Mouse (Mus musculus): ENCODE results near the gene Peli2.

Peli2 gene

DNA sequence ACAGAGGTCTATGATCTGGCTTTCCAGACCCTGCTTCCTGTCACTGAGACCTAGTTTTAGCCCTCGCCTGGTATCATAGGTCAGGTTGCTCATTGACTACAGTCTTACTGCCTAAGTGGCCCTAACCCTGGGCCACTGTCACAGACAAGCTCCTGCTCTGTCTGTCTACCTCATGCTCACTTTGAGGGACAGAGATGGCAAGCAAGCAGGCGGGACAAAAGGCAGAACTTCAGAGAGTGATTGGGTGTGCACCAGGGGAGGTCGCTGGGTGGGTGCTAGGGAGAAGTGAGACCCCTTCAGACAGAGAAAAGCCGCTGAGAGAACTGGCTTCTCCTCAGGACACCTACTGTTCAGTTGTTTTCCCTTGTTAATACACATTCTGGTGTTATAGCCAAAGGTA lies 6.3 kb downstream of the Peli2 start:
- DNase-seq: no peak

- no peak for DNase-seq
These were observed 7.1 kb downstream of the Peli2 start for GRCm38 (mm10) chr14:48127609-48128185.

- no peak for DNase-seq
These were observed 8.1 kb downstream of the Peli2 start for GRCm38 (mm10) chr14:48128701-48129100.

DNA sequence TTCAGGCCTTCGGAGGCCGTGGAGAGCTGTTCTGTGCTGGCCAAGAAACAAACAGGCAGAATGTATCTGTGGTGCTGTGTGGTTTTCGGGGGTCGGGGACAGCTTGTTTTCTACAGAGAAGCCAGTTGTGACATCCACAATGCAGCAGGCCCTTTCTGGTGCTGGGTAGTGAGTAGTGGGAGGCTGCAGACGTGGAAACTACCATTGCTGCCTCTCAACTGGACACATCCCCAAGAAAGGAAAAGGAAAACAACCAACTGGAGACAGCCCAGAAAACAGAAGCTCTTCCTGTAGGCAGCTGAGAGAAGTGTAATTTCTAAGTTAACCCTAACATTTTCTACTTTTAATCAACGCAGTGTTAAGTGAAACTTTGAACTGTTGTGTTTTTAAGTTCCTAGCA lies 9.4 kb downstream of the Peli2 start:
- DNase-seq: no peak

- DNase-seq: no peak
These were observed 10.3 kb downstream of the Peli2 start for GRCm38 (mm10) chr14:48130761-48131575.

GRCm38 (mm10) chr14:48131576-48131922 lies 10.9 kb downstream of the Peli2 start:
- DNase-seq: no peak

GRCm38 (mm10) chr14:48132241-48132640 lies 11.6 kb downstream of the Peli2 start:
- no peak for DNase-seq

DNA sequence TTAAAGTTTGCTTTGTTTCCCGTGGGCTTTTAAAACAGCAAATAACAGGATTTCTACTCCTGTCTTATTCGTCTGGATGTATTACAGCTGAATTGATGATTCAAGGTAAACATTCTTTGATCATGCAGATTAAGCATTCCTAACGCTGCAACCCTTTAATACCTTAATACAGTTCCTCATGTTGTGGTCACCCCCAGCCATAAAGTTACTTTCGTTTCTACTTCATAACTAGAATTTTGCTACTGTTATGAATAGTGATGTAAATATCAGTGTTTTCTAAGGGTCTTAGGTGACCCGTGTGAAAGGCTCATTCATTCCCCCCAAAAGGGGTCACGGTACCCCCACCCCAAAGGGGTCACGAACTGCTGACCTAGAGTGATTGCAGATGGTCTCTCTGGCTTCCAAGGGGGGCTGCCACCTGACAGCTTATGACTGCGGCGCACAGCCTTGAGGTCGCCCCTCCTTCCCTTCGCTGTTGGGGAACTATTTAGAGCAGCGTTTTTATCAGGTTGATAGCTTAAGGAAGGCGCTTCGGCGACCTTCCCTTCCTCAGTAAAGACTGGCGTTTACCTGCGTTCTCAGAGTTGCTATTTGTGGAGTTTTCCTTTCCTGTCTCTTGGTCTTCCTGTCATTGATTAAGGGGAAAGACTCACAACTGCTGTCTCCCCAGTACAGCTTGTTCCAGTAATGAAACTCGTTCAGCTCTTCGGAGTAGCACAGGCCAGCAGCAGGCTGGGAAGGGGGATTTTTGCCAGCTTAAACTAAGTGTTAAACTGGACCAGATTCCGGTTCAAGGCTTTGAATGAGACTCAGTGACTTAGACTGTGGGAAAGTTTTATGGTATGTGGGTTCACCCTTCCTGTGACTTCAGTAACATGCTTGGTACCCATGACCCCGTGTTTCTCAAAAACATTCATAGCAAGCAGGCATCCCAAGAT lies 12.5 kb downstream of the Peli2 start:
- DNase-seq: no peak

DNA sequence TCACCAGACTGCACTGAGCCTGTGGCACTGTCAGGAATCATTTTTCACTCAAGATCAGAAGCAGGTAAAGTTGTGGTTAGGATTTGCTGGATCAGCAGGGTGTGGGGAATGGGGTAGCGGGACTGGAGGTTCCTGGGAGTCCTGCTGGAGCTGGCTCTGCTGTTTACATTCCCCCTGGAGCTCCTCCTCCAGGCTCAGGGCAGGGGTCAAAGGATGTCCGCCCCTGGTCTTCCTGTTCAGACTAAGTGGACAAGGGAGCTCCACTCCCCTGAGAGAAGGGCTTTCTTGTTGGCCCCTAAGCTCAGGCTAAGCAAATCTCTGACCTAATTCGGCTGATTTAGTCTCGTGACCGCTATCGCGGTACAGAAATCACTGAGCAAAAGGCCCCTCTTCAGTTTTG lies 13.7 kb downstream of the Peli2 start:
- DNase-seq: no peak

DNA sequence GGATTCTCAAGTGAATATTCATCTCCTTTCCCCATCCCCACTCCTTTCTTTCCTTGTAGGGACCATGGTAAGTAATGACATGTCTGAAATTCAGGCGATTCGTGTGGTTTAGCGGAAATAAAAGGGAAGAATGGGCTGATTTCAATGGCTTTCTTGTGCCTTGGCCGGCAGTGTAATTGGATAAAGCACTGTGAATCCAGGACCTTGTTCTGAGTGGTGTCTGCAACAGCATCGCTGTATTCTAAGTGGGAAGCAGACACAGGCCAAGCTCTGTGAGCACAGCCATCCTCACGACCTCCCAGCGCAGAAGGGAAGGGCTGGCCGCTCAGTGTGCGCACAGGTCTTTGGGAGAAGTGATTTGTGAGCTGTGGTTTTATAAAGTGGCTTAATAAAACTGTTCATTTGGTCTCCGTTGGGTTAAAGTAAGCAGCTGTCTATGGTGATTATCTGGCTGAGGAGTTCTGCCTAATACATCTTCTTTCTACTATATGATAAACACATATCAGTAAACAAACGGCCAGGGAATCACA lies 15.3 kb downstream of the Peli2 start:
- no peak for DNase-seq

DNA sequence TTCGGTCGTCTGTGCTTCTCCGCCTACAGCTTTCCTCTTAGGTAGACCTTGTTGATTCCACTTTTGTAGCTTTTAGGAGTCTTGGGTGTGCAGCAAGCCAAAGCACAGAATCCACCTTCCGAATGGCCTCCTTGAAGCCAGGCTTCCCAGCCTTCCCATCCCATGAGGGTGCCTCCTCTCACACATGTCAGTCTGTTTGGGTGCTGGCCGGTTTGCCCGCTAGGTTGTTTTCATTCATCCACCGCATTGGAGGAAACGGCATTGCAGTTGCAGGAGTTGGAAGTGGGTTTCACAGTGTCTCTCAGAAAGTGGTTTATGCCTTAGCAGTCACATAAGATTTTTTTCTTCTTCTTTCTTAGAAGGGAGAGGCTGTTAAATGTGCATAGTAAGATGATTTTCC lies 17.1 kb downstream of the Peli2 start:
- no peak for DNase-seq

DNA sequence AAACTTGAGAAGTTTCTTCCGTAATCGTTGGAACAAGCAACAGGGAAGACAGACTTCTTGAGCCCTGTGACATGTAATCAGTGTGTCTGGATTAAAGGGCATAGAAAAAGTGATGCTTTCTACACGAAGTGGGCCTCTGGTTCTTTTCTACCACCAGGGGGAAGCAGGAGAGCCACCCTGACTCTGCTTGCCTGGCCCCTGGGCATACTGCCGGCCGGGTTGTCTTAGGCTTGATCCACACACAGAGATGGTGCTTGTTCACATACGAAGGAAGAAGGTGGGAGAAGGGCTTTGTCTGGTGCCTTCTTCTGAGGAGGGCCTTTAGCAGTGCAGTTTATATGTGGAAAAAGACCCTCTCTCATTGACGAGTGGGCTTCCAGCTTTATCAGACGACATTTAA lies 17.5 kb downstream of the Peli2 start:
- peak; percentile 44 for DNase-seq

DNA sequence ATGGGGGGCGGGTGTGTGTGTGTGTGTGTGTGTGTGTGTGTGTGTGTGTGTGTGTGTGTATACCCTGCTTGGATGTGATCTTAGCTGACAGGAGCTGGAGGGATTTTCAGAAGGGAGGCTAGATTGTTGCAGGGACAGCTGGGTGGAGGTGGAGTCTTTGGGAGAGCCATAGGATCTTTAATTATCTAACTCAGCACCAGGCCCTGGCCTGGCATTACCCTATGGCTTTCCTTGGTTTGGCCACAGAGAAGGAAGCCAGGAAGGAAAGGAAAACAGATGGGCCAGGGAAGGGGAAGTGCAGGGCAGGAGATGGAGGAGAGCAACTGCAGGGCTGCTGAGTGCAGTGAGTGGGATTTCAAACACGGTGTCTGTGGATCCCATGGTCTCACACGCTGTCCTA lies 18.8 kb downstream of the Peli2 start:
- no peak for DNase-seq

DNA sequence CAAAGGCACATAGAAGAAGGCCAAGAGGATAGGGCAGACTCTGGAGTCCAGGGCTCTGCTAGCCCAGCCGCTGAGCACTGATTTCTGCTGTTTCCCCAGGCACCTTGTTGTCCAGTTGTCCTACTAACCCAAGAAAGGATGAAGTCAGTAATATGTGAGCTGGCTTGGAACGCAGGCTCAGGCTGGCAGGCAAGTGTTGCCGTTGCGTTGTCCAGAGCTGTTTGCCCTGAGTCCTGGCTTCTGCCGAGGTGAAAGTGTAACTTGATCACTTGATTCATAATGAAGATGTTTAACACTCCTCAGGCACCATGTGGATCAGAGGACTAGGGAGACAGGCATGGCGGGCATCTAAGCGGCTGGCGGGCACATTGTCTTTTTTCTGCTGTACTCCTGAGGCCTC lies 21.1 kb downstream of the Peli2 start:
- no peak for DNase-seq

DNA sequence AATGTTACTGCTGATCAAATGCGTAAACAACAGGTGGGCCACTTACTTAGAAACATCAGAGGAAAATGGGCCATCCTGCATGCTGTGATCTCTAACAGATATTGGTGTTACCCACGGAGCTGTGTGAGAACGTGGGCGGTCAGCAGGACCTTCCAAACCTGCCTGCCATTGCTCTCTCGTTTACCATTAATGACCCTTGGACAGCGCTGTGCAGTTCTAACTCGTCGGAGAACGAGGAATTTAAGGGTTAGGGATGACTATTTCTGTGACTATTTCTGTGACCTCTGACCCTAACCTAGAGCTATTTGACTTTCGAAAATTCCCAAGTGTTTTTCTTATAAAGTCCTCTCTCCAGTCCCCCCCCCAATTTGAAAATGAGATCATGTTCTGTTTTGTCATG lies 22.1 kb downstream of the Peli2 start:
- DNase-seq: no peak

GRCm38 (mm10) chr14:48143141-48143540 lies 22.5 kb downstream of the Peli2 start:
- no peak for DNase-seq

DNA sequence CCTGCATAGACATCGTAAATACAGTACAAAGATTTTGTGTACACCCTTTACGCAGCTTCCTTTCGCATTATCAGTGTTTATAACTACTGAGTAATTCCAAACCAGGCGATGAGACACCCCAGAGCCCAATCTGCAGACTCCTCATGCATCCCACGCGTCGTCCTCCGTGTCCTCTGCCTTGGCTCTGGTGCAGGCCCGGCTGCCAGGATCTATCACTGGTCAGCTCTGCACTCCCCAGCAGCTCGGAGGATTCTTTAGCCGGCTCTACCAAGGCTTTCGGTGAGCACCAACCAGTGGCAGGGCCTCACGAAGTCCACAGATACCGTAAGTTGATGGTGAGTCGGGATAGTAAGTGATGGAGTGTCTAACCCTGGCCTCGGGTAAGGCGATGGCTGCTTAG lies 23.7 kb downstream of the Peli2 start:
- DNase-seq: no peak

GRCm38 (mm10) chr14:48147688-48148087 lies 27.1 kb downstream of the Peli2 start:
- DNase-seq: peak; percentile 41

GRCm38 (mm10) chr14:48148615-48149014 lies 28.0 kb downstream of the Peli2 start:
- DNase-seq: no peak

GRCm38 (mm10) chr14:48149351-48149750 lies 28.7 kb downstream of the Peli2 start:
- no peak for DNase-seq

- DNase-seq: no peak
These were observed 30.3 kb downstream of the Peli2 start for GRCm38 (mm10) chr14:48150903-48151302.

GRCm38 (mm10) chr14:48151554-48151953 lies 30.9 kb downstream of the Peli2 start:
- no peak for DNase-seq

DNA sequence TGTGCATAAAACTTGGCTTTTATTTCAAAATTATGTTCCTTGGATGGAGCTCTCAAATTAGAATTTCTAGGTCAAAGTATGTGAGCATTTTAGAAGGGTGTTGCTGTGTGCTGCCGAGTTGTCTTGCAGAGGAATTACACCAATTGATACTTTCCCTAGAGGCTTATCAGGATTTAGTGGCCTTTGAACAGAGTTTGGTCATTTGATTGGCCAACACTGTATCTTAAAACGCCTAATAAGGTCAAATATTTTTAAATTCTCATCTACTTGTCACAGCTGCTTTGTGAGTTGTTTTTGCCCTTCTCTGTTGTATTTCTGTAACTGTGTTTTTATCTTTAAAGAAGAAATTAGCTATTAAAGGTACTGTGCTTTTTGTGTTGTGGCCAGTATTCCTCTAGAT lies 32.4 kb downstream of the Peli2 start:
- no peak for DNase-seq

Data from thymus, postnatal 14 days (tissue).